Mouse (Mus musculus): ENCODE results near the gene Gm4303. TPM values are rescaled to one million over a fixed set of nuclear protein-coding genes. Genes with fewer than 3 reads are reported as not detected.

Gm4303 gene
- not detected in 2 replicates for polyA plus RNA-seq (2015; fragmentation: Nextera tagmentation; extraction: Ambion mirVana)

DNA sequence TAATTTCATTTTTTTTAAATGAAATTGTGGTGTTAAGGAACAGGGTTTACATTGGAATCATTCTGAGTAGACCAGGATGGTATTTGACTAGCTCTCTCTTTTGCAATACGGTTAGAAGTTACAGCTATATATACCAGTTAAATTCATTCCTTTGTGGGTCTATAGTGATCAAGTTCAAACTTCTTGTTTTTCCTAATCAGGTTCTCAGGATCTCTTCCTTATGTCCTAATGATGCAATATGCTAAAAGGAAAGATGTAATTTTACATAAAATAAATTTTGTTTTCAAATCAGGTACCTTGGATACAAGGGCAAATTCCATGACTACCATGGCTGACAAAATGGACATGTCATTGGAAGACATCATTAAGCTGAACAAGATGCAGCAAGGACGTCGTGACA is at the start of gene Gm4303:
Gm4303 (plus strand) TSS at position 301 of the 400 bp plus-strand sequence.

GRCm38 (mm10) chr10:100335376-100335775 is 10.4 kb upstream of the Gm4303 start, which contains the start of gene Gm4301:
TSS of gene Gm4301 (plus strand) at chr10:100335676.

GRCm38 (mm10) chr10:100340536-100340935 is 5.2 kb upstream of the Gm4303 start, which contains the start of gene Gm4302:
TSS of gene Gm4302 (plus strand) at chr10:100340836.

DNA sequence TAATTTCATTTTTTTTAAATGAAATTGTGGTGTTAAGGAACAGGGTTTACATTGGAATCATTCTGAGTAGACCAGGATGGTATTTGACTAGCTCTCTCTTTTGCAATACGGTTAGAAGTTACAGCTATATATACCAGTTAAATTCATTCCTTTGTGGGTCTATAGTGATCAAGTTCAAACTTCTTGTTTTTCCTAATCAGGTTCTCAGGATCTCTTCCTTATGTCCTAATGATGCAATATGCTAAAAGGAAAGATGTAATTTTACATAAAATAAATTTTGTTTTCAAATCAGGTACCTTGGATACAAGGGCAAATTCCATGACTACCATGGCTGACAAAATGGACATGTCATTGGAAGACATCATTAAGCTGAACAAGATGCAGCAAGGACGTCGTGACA is 5.0 kb downstream of the Gm4303 start, which contains the start of gene Gm4305:
Gm4305 (plus strand) TSS at position 301 of the 400 bp plus-strand sequence.

DNA sequence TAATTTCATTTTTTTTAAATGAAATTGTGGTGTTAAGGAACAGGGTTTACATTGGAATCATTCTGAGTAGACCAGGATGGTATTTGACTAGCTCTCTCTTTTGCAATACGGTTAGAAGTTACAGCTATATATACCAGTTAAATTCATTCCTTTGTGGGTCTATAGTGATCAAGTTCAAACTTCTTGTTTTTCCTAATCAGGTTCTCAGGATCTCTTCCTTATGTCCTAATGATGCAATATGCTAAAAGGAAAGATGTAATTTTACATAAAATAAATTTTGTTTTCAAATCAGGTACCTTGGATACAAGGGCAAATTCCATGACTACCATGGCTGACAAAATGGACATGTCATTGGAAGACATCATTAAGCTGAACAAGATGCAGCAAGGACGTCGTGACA is 15.3 kb downstream of the Gm4303 start, which contains the start of gene Gm4307:
Gm4307 (plus strand) TSS at position 301 of the 400 bp plus-strand sequence.

GRCm38 (mm10) chr10:100382460-100382859 is 36.7 kb downstream of the Gm4303 start, which contains the start of gene Gm4312:
TSS of gene Gm4312 (minus strand) at chr10:100382560.

Other genes starting within 250 kb of the Gm4303 start
- gene Gm4301, start 10.3 kb upstream of the Gm4303 start, polyA plus RNA-seq (2015; fragmentation: Nextera tagmentation; extraction: Ambion mirVana), result not detected in 2 replicates
- not detected in 2 replicates for gene Gm4302, start 5.1 kb upstream of the Gm4303 start, polyA plus RNA-seq (2015; fragmentation: Nextera tagmentation; extraction: Ambion mirVana)
- gene Gm4305, start 5.1 kb downstream of the Gm4303 start, polyA plus RNA-seq (2015; fragmentation: Nextera tagmentation; extraction: Ambion mirVana), result not detected in 2 replicates
- gene Gm4307, start 15.4 kb downstream of the Gm4303 start, polyA plus RNA-seq (2015; fragmentation: Nextera tagmentation; extraction: Ambion mirVana), result not detected in 2 replicates
- gene Gm4312, start 36.6 kb downstream of the Gm4303 start, polyA plus RNA-seq (2015; fragmentation: Nextera tagmentation; extraction: Ambion mirVana), result not detected in 2 replicates
- 5.5 and 6.0 TPM in 2 replicates for gene Tmtc3, start 141.4 kb downstream of the Gm4303 start, polyA plus RNA-seq (2015; fragmentation: Nextera tagmentation; extraction: Ambion mirVana)
- 1.3 TPM in 2 replicates for gene Cep290, start 141.6 kb downstream of the Gm4303 start, polyA plus RNA-seq (2015; fragmentation: Nextera tagmentation; extraction: Ambion mirVana)
- gene 4930430F08Rik, start 244.5 kb downstream of the Gm4303 start, polyA plus RNA-seq (2015; fragmentation: Nextera tagmentation; extraction: Ambion mirVana), result 5.0 and 5.7 TPM in 2 replicates
- gene 1700017N19Rik, start 244.5 kb downstream of the Gm4303 start, polyA plus RNA-seq (2015; fragmentation: Nextera tagmentation; extraction: Ambion mirVana), result not detected in 2 replicates